ENCODE assay signal across 29 mouse cellular contexts in genomic region chr8:114469208-114469590, GRCm38 (mm10). TPM values are rescaled to one million over a fixed set of nuclear protein-coding genes. Genes with fewer than 3 reads are reported as not detected.
A peak's percentile ranks its signal among the peaks of the same experiment; 100 is the strongest.
DNase-seq lines count a peak whose midpoint lies in the region; ATAC-seq and TF ChIP-seq lines count a peak whose summit lies in the region.
"Had no signal": no experiment of that assay in that cellular context is flagged by ENCODE, and none has a peak within 500 bp of the region (broad histone marks: within the 10 kb centered on the region; RNA-seq: fewer than 3 reads in every experiment).

No protein-coding gene starts in this region.

- intact Hi-C loops in left cerebral cortex, adult 2 months (cut with DNase I): no loop called here
- intact Hi-C loops in left cerebral cortex, postnatal 36 days (cut with DNase I): no loop called here
- intact Hi-C loops in gastrocnemius, postnatal 36 days (cut with DNase I): no loop called here

- TF ChIP-seq CTCF in forebrain, postnatal 0 days (IDR thresholded peaks at IDR 0.05; ENCODE audit: low read depth): peak; percentile 27
- peak; percentile 6 for TF ChIP-seq CTCF in left cerebral cortex, adult 2 months (IDR thresholded peaks at IDR 0.05)

- H3K27ac ChIP-seq in forebrain, postnatal 0 days (ENCODE audit: low read depth, low read length): no peak overlapping the region
- H3K27ac ChIP-seq in forebrain, embryonic 11.5 days (ENCODE audit: low read depth, low read length): no peak overlapping the region
- no peak overlapping the region for H3K27ac ChIP-seq in left cerebral cortex, adult 2 months
- H3K27ac ChIP-seq: heart, embryonic 13.5 days; stomach, embryonic 15.5 days had no signal

- DNase-seq in forebrain, postnatal 0 days: no peak
- no peak for DNase-seq in forebrain, embryonic 11.5 days (ENCODE audit: low spot score)
- DNase-seq in left cerebral cortex, adult 2 months (ENCODE audit: extremely low spot score in 1 of 2, low spot score in 2 of 2): no peak
- DNase-seq in left cerebral cortex, postnatal 36 days (ENCODE audit: low spot score in 2 of 2): no peak
- DNase-seq in CD4-positive helper T cell, adult 2 months (ENCODE audit: low read depth, low spot score): peak; percentile 7
- peak; percentile 58 for DNase-seq in R1 (ENCODE audit: low read depth, low spot score)
- DNase-seq in gastrocnemius, postnatal 36 days: no peak
- no peak for DNase-seq in adrenal gland, postnatal 14 days
- DNase-seq: adrenal gland, postnatal 25 days; cerebellum, adult 2 months; heart, postnatal 4 days; kidney, adult 18-20 months; kidney, postnatal 14 days; layer of hippocampus, adult 9-11 months; spleen, adult 18-20 months; thymus, postnatal 25 days had no signal

- H3K9ac ChIP-seq in forebrain, postnatal 0 days: no peak overlapping the region
- H3K9ac ChIP-seq in forebrain, embryonic 11.5 days (ENCODE audit: low read length): no peak overlapping the region
- H3K9ac ChIP-seq: heart, embryonic 13.5 days; lung, embryonic 15.5 days; stomach, embryonic 15.5 days had no signal

- 89% methylated on average over 10 of the region's 10 CpGs for WGBS in forebrain, postnatal 0 days
- WGBS in forebrain, embryonic 11.5 days: 93% methylated on average over 10 of the region's 10 CpGs

- H3K4me2 ChIP-seq in forebrain, postnatal 0 days (ENCODE audit: low read depth): no peak overlapping the region
- H3K4me2 ChIP-seq in forebrain, embryonic 11.5 days (ENCODE audit: low read depth, low read length, severe bottlenecking): no peak overlapping the region
- H3K4me2 ChIP-seq: heart, embryonic 13.5 days; lung, embryonic 15.5 days; stomach, embryonic 15.5 days had no signal

- no peaks in the 10 kb centered on the region for H3K9me3 ChIP-seq in forebrain, postnatal 0 days (ENCODE audit: low read length)
- no peaks in the 10 kb centered on the region for H3K9me3 ChIP-seq in forebrain, embryonic 11.5 days (ENCODE audit: control insufficient read depth, low read length)
- H3K9me3 ChIP-seq: G1E; heart, embryonic 13.5 days; lung, embryonic 15.5 days; stomach, embryonic 15.5 days had no signal

- H3K36me3 ChIP-seq in forebrain, postnatal 0 days (ENCODE audit: insufficient read depth): no peaks in the 10 kb centered on the region
- no peaks in the 10 kb centered on the region for H3K36me3 ChIP-seq in forebrain, embryonic 11.5 days (ENCODE audit: control insufficient read depth, insufficient read depth, low read length)
- H3K36me3 ChIP-seq: lung, embryonic 15.5 days; stomach, embryonic 15.5 days had no signal

- H3K4me3 ChIP-seq in forebrain, postnatal 0 days (ENCODE audit: low read depth, low read length): no peak overlapping the region
- no peak overlapping the region for H3K4me3 ChIP-seq in forebrain, embryonic 11.5 days (ENCODE audit: low read depth, low read length)
- H3K4me3 ChIP-seq in left cerebral cortex, adult 2 months: no peak overlapping the region
- H3K4me3 ChIP-seq: erythroblast, embryonic 14.5 days; heart, embryonic 13.5 days; lung, embryonic 15.5 days; megakaryocyte, embryonic 14.5 days; stomach, embryonic 15.5 days had no signal

- H3K4me1 ChIP-seq in forebrain, postnatal 0 days (ENCODE audit: insufficient read depth): no peaks in the 10 kb centered on the region
- no peaks in the 10 kb centered on the region for H3K4me1 ChIP-seq in forebrain, embryonic 11.5 days (replicated peaks; ENCODE audit: control insufficient read depth, insufficient read depth, low read length)
- H3K4me1 ChIP-seq: heart, embryonic 13.5 days; lung, embryonic 15.5 days; megakaryocyte, embryonic 14.5 days; stomach, embryonic 15.5 days had no signal

- H3K27me3 ChIP-seq in forebrain, postnatal 0 days (ENCODE audit: insufficient read depth, low read length): no peaks in the 10 kb centered on the region
- H3K27me3 ChIP-seq in forebrain, embryonic 11.5 days (ENCODE audit: control insufficient read depth, insufficient read depth, low read length): no peaks in the 10 kb centered on the region
- H3K27me3 ChIP-seq: heart, embryonic 13.5 days; lung, embryonic 15.5 days; megakaryocyte, embryonic 14.5 days; stomach, embryonic 15.5 days had no signal

- ATAC-seq in forebrain, postnatal 0 days: no peak
- no peak for ATAC-seq in forebrain, embryonic 11.5 days (replicated peaks; ENCODE audit: low FRiP score)
- ATAC-seq: midbrain, embryonic 16.5 days had no signal

RNA-seq across cellular contexts. Expression of gene Wwox, which starts 29.7 kb away (rescaled TPM):
- 10.7 and 17.3 TPM in 2 replicates for total RNA-seq in forebrain, postnatal 0 days (2014; rRNA removed)
- 11.9 and 13.2 TPM in 2 replicates for polyA plus RNA-seq in forebrain, postnatal 0 days (2015; fragmentation: Nextera tagmentation; extraction: Ambion mirVana)
- 13.6 and 13.8 TPM in 2 replicates for polyA plus RNA-seq in forebrain, embryonic 11.5 days (2014; fragmentation: Nextera tagmentation; extraction: Ambion mirVana)
- total RNA-seq in left cerebral cortex, adult 2 months (2021): 10 to 100 TPM; 16.7 to 17.6 TPM
- total RNA-seq in left cerebral cortex, postnatal 36 days (2021): 10 to 100 TPM; 13.3 to 16.5 TPM
- 1 to 10 TPM; 7.4 to 7.5 TPM for total RNA-seq in gastrocnemius, postnatal 36 days (2021)
- total RNA-seq in adrenal gland, postnatal 14 days (2021): 22.4 and 24.4 TPM in 2 replicates

RNA-seq across cellular contexts. Expression of gene Clec3a, which starts 51.3 kb away (rescaled TPM):
- total RNA-seq in forebrain, postnatal 0 days (2014; rRNA removed): 1.5 TPM in 1 of 2 replicates, not detected in the other
- polyA plus RNA-seq in forebrain, postnatal 0 days (2015; fragmentation: Nextera tagmentation; extraction: Ambion mirVana): not detected in 2 replicates
- polyA plus RNA-seq in forebrain, embryonic 11.5 days (2014; fragmentation: Nextera tagmentation; extraction: Ambion mirVana): not detected in 2 replicates
- total RNA-seq in left cerebral cortex, adult 2 months (2021): not detected
- total RNA-seq in left cerebral cortex, postnatal 36 days (2021): not detected
- not detected for total RNA-seq in gastrocnemius, postnatal 36 days (2021)
- total RNA-seq in adrenal gland, postnatal 14 days (2021): not detected in 2 replicates
- total RNA-seq: adrenal gland, postnatal 25 days; common myeloid progenitor, adult 5-6 weeks; G1E; granulocyte monocyte progenitor cell, adult 5-6 weeks; left cerebral cortex, postnatal 25 days; liver, adult 2 months had no signal
- polyA plus RNA-seq: cerebellum, adult 2 months; embryonic facial prominence, embryonic 11.5 days; erythroblast, embryonic 14.5 days; G1E; heart, embryonic 13.5 days; liver, adult 2 months; midbrain, embryonic 16.5 days; neural tube, embryonic 11.5 days had no signal

Comparison
In these comparisons a context has a peak if more than half of its experiments do, and no peak if none do; other contexts are left out.
1. DNase-seq: peak in CD4-positive helper T cell, adult 2 months (single experiment) and R1 (single experiment); none in forebrain, postnatal 0 days (single experiment), forebrain, embryonic 11.5 days (single experiment), left cerebral cortex, adult 2 months (0 of 2), left cerebral cortex, postnatal 36 days (0 of 2), gastrocnemius, postnatal 36 days (0 of 2) and adrenal gland, postnatal 14 days (single experiment).